ENCODE assay signal across 10 mouse cellular contexts in genomic region chr10:122230746-122231145, GRCm38 (mm10).
DNase-seq lines count a peak whose midpoint lies in the region; ATAC-seq lines count a peak whose summit lies in the region.
"Had no signal": no experiment of that assay in that cellular context is flagged by ENCODE, and none has a peak within 500 bp of the region (broad histone marks: within the 10 kb centered on the region; RNA-seq: fewer than 3 reads in every experiment).

No protein-coding gene starts in this region.

- no peak overlapping the region for H3K4me3 ChIP-seq in embryonic facial prominence, embryonic 14.5 days (ENCODE audit: low read depth, low read length)
- no peak overlapping the region for H3K4me3 ChIP-seq in limb, embryonic 11.5 days (ENCODE audit: low read depth, low read length)
- no peak overlapping the region for H3K4me3 ChIP-seq in forebrain, embryonic 15.5 days
- no peak overlapping the region for H3K4me3 ChIP-seq in forebrain, embryonic 13.5 days
- H3K4me3 ChIP-seq: midbrain, embryonic 12.5 days had no signal

- no peak overlapping the region for H3K9ac ChIP-seq in embryonic facial prominence, embryonic 14.5 days (ENCODE audit: low read depth, low read length)
- no peak overlapping the region for H3K9ac ChIP-seq in limb, embryonic 11.5 days (ENCODE audit: low read length)
- H3K9ac ChIP-seq in forebrain, embryonic 15.5 days (replicated peaks), result no peak overlapping the region
- no peak overlapping the region for H3K9ac ChIP-seq in forebrain, embryonic 13.5 days
- H3K9ac ChIP-seq: midbrain, embryonic 12.5 days had no signal

- no peaks in the 10 kb centered on the region for H3K27me3 ChIP-seq in embryonic facial prominence, embryonic 14.5 days (replicated peaks; ENCODE audit: control insufficient read depth, insufficient read depth, low read length)
- no peaks in the 10 kb centered on the region for H3K27me3 ChIP-seq in limb, embryonic 11.5 days (ENCODE audit: control insufficient read depth, insufficient read depth, low read length)
- no peaks in the 10 kb centered on the region for H3K27me3 ChIP-seq in forebrain, embryonic 15.5 days
- no peaks in the 10 kb centered on the region for H3K27me3 ChIP-seq in forebrain, embryonic 13.5 days
- H3K27me3 ChIP-seq: midbrain, embryonic 12.5 days had no signal

- H3K36me3 ChIP-seq in embryonic facial prominence, embryonic 14.5 days (ENCODE audit: control insufficient read depth, insufficient read depth, low read length), result no peaks in the 10 kb centered on the region
- H3K36me3 ChIP-seq in limb, embryonic 11.5 days (ENCODE audit: control insufficient read depth, insufficient read depth, low read length), result no peaks in the 10 kb centered on the region
- H3K36me3 ChIP-seq in forebrain, embryonic 15.5 days, result no peaks in the 10 kb centered on the region
- no peaks in the 10 kb centered on the region for H3K36me3 ChIP-seq in forebrain, embryonic 13.5 days (ENCODE audit: poor library complexity, severe bottlenecking)
- H3K36me3 ChIP-seq: G1E; midbrain, embryonic 12.5 days had no signal

- peak; percentile 69 for DNase-seq in ovary, adult 18-20 months (ENCODE audit: low spot score)
- DNase-seq in ovary, postnatal 10 days (ENCODE audit: low spot score), result no peak
- DNase-seq in embryonic facial prominence, embryonic 14.5 days (ENCODE audit: low spot score), result peak; percentile 57
- DNase-seq in limb, embryonic 11.5 days (ENCODE audit: low spot score), result peak; percentile 64
- DNase-seq in yolk sac, embryonic 10.5 days (ENCODE audit: low spot score), result peak; percentile 7
- no peak for DNase-seq in cerebellum, postnatal 4 days (ENCODE audit: low spot score in 2 of 2)

- no peak overlapping the region for H3K27ac ChIP-seq in embryonic facial prominence, embryonic 14.5 days (replicated peaks; ENCODE audit: low read depth, low read length)
- H3K27ac ChIP-seq in limb, embryonic 11.5 days (replicated peaks; ENCODE audit: low read depth, low read length), result no peak overlapping the region
- no peak overlapping the region for H3K27ac ChIP-seq in forebrain, embryonic 15.5 days (replicated peaks)
- H3K27ac ChIP-seq in forebrain, embryonic 13.5 days, result no peak overlapping the region
- H3K27ac ChIP-seq: midbrain, embryonic 12.5 days had no signal

- ATAC-seq in embryonic facial prominence, embryonic 14.5 days (ENCODE audit: low read depth), result no peak
- 0 out of 2 replicates have a peak, but pooled peaks have one; percentile 56 for ATAC-seq in limb, embryonic 11.5 days (ENCODE audit: insufficient number of reproducible peaks, low FRiP score, low TSS enrichment, low read depth)
- no peak for ATAC-seq in forebrain, embryonic 15.5 days (replicated peaks)
- no peak for ATAC-seq in forebrain, embryonic 13.5 days

- H3K4me2 ChIP-seq in embryonic facial prominence, embryonic 14.5 days (ENCODE audit: low read depth, low read length), result no peak overlapping the region
- H3K4me2 ChIP-seq in limb, embryonic 11.5 days (ENCODE audit: low read depth, severe bottlenecking), result no peak overlapping the region
- H3K4me2 ChIP-seq in forebrain, embryonic 15.5 days (replicated peaks), result no peak overlapping the region
- no peak overlapping the region for H3K4me2 ChIP-seq in forebrain, embryonic 13.5 days
- H3K4me2 ChIP-seq: midbrain, embryonic 12.5 days had no signal

- 34% methylated on average over 11 of the region's 11 CpGs for WGBS in embryonic facial prominence, embryonic 14.5 days
- WGBS in limb, embryonic 11.5 days, result 31% methylated on average over 11 of the region's 11 CpGs
- 83% methylated on average over 11 of the region's 11 CpGs for WGBS in forebrain, embryonic 15.5 days
- WGBS in forebrain, embryonic 13.5 days, result 87% methylated on average over 11 of the region's 11 CpGs

- H3K4me1 ChIP-seq in embryonic facial prominence, embryonic 14.5 days (ENCODE audit: control insufficient read depth, insufficient read depth, low read length), result no peaks in the 10 kb centered on the region
- 0 out of 2 replicates have a peak, but pooled peaks cover 3% of the 10 kb centered on the region for H3K4me1 ChIP-seq in limb, embryonic 11.5 days (ENCODE audit: control insufficient read depth, insufficient read depth, low read length)
- no peaks in the 10 kb centered on the region for H3K4me1 ChIP-seq in forebrain, embryonic 15.5 days
- no peaks in the 10 kb centered on the region for H3K4me1 ChIP-seq in forebrain, embryonic 13.5 days
- H3K4me1 ChIP-seq: midbrain, embryonic 12.5 days had no signal

- no peaks in the 10 kb centered on the region for H3K9me3 ChIP-seq in embryonic facial prominence, embryonic 14.5 days (ENCODE audit: control insufficient read depth, low read length)
- no peaks in the 10 kb centered on the region for H3K9me3 ChIP-seq in limb, embryonic 11.5 days (ENCODE audit: control insufficient read depth, low read length)
- H3K9me3 ChIP-seq in forebrain, embryonic 15.5 days, result no peaks in the 10 kb centered on the region
- H3K9me3 ChIP-seq in forebrain, embryonic 13.5 days (replicated peaks), result no peaks in the 10 kb centered on the region
- H3K9me3 ChIP-seq: midbrain, embryonic 12.5 days had no signal

Comparison
In these comparisons a context has a peak if more than half of its experiments do, and no peak if none do; other contexts are left out.
1. DNase-seq: peak in ovary, adult 18-20 months (single experiment), embryonic facial prominence, embryonic 14.5 days (single experiment), limb, embryonic 11.5 days (single experiment) and yolk sac, embryonic 10.5 days (single experiment); none in ovary, postnatal 10 days (single experiment) and cerebellum, postnatal 4 days (0 of 2).